Mouse (Mus musculus): Measurements from ENCODE around the gene Vash2. TPM values are rescaled to one million over a fixed set of nuclear protein-coding genes. Genes with fewer than 3 reads are reported as not detected.
"Not testable (repeated sequence)": the region's sequence is repeated elsewhere in the genome, so short reads cannot be mapped to it uniquely, and the experiment has no call there.

The Vash2 gene
- total RNA-seq (2021), result 0.48 and 0.49 TPM in 2 replicates
- long read RNA-seq, partial matches to known transcripts, result 0 of 1 reads
- long read RNA-seq, other reads (novel, unspliced or antisense), result 1 of 1 reads

DNA sequence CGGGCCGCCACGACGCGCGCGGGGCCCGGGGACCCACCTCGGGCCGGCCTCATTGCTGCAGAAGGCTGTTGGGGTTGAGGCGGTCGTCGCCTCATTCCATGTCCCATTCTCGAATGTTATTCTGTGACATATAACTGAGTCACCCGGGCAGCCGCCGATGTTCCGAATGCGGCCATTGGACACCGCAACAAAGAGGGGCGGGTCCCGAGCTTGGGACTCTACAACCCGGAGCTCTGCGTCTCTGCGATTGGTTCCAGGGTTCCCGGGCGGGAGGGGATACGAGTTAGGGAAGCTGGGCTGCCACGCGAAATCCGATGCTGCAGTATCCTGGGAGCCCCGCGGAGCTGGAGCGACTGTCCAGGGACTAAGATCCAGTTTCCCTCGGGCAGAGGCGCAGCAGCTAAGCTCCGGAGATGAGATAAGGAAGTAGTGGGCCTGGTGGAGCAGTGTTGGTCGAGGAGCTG is at the start of gene Vash2:
TSS of gene Vash2 (minus strand) at position 197 of the 464 bp plus-strand sequence.
- DNase-seq, result peak; percentile 88

DNA sequence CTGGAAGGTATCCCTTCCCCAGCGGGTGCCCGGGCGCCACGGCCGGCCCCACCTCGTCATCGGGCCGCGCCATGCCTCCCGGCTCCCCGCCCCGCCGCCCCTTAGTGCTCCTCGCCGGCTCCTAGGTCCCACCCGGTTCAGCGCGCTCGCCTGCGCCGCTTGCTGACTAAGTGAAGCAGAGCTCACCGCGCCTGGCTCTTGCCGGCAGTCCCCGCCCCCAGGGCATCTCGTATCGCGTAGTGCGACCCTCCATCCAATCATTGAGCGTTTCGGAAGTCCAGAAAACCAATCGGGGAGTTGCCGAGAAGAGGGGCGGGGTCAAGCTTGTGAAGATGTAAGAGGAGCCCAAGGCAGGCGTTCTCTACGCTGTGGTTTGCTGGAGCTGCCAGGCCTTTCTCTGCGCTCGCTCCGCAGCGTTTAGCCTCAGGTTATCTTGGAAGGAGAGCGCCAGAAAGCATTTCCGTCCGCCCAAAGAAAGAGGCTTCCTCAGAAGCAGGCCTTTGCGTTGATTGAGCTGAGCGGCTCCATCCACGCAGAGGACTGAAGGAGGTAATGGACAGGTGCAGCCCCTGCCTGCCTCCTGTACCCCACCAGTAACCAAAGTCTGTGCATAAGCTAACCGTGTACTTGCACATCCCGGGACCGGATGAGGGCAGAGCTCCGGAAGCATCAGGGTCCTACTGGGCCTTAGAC is 47.1 kb upstream of the Vash2 start, which contains the start of gene Flvcr1:
TSS of gene Flvcr1 (minus strand) at position 138 of the 693 bp plus-strand sequence.
- peak; percentile 98 for DNase-seq

DNA sequence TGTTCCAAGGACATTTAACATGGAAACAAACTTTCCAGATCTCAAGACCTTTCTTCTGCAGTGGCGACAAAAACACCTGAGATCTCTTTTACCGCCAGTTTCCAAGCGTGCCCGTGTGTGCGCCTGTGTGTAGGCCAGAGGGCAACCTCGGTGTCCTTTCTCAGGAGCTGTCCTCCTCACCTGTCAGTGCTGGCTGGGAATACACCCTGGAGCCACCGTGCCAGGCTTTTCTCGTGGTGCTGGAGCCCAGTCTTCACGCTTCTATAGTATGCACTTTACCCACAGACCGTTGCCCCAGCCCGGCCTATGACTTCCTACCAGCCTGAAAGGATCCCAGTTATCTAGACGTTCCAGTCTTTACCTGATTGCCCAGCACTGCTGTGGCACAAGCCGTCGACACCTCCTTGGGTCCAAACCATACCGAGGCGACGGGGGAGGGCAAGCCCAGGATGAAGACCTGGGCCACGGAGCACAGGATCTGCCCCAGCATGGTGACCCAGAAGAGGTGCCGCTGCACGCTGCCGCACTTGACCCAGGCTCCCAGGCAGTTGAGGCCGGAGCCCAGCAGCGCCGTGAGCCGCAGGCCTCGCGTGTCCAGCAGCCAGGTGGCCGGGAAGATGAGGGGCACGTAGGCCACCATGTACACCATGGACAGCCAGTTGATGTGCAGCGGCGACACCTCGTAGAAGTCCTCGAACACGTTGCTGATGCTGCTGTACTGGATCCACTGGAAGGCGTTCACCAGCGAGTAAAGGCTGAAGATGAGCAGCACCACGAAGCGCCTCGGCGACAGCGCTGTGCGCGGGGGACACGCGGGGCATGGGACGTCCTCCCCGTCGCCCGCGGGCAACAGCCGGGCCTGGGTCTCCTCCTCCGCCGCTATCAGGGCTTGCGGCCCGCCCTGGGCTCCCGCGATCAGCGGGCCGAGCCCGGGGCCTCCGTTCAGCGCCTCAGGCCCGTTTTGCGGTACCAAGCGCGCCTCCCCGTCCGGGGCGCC is 46.2 kb upstream of the Vash2 start:
- peak; percentile 36 for DNase-seq

DNA sequence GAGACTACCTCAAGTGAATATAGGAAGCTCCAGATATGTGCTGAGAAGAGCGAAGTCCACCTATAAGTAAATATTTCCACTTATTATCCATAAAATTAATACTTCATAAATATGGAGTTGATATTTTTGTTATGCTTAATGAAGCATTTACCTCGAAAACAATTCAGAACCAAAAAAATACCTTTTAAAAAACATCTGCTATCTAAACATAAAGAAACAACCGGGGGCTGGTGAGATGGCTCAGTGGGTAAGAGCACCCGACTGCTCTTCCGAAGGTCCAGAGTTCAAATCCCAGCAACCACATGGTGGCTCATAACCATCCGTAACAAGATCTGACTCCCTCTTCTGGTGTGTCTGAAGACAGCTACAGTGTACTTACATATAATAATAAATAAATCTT is 44.7 kb upstream of the Vash2 start:
- DNase-seq, result not testable (repeated sequence)

DNA sequence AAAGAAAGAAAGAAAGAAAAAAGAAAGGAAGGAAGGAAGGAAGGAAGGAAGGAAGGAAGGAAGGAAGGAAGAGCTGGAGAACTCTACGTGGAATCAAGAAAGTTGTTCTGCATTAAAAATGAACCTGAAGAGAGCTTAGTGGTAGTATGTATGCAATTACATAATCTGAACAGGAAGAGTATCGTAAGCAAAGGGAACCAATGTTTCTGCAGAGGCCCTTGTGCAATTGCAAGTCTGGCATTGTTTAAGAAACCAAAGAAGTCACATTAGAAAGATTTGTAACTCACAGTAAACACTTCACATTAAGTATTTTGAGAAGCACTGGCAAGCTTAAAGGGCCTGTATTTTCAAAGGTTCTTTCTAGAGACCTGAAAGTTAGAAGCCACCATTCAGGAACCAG is 44.0 kb upstream of the Vash2 start:
- no peak for DNase-seq

DNA sequence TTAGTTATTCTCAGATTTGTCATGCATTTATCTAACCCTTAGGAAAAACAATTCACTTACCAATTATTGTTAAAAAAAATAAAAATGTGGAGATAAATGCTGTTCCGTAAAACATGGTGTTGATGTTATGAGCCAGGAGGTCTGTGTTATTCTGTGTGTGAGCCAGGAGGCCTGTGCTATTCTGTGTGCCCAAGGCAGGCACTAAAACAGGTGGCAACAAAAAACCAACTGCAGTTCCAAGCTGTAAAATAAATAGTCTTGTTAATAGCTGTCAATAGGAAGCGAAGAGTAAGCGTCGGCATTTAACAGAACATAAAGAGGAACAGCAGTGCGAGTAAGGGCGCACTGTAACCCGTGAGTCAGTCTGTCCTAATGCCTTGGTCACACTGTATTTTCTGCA is 41.9 kb upstream of the Vash2 start:
- DNase-seq, result no peak

DNA sequence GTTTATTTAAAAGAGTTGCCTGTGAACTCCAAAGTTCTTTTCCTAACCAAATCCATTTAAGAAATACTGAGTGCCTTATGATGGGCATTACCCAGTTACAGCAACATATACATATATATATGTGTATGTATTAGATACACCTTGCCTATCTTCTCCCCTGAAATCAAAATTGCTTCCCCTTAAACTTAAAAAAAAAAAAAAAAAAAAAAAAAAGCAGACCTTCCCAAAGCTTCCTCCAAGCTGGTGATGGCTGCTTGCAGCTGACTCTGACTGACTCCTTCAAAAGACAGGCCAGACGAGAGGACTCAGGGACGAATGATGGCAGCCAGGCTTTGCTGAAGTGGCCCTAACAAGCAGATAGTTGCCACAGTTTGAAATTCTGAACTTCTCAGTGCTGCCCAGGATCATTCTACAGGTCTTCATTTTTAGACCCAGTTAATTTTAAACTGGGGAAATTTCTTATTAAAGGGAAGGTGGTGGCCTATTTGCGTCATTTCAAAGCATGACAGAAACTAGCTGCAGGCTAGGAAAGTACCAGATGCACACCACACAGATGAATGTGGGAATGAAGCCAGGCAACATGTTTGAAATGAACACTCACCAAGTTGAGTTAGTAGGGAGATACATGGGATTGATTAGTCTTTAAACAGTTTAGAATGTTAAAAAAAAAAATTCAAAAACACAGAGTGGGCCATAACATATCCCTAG is 41.3 kb upstream of the Vash2 start:
- no peak for DNase-seq

DNA sequence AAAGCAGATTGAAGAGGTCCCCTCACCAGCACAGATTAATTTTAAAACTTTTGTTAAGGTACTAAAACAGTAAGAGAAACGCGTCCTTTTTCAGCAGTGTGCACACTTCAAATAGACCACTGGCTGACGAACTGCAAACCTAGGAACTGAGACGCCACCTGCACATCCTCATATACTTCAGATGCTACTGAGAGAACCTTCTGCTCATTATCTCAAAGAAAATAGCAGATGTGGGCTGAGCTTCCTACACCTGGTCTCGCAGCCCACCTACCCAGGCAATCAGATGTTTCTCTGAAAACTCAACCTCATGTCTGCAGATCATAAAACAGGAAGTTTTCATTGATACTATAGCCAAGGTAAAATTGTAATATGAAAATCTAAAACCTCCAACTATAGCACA is 40.7 kb upstream of the Vash2 start:
- DNase-seq, result no peak

DNA sequence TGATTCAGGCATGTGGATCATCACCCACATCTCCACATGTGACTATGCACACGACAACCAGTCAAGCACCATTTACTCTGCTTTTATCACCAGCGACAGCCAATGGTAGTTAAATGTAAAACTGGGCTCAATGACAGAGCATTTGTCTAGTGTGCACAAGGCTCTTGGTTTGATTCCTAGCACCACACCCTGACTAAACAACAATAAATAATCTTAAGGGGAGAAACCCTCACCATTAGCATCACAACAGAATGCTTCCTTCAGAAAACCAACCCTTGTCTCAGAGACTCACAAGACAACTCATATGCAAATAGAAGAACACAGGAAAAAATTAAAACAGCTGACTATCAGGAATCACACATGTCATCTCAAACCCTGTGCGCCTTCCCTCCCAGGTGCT is 35.2 kb upstream of the Vash2 start:
- DNase-seq, result no peak

DNA sequence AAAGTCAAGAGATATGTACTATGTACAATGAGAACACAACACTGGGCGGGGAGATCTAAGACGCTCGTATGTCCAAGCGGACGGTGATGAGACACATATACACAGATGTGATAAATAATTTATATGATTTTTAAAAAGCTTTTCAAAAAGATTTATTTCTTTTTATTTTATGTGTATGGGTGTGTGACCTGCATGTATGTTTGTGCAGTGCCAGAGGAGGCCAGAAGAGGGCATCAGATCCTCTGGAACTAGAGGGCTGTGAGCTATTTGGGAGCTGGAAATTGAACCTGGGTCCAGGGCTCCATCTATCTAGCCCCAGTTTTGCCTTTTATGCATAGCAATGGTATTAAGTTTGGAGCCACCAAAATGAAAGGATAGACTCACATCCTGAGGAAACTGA is 29.6 kb upstream of the Vash2 start:
- no peak for DNase-seq

DNA sequence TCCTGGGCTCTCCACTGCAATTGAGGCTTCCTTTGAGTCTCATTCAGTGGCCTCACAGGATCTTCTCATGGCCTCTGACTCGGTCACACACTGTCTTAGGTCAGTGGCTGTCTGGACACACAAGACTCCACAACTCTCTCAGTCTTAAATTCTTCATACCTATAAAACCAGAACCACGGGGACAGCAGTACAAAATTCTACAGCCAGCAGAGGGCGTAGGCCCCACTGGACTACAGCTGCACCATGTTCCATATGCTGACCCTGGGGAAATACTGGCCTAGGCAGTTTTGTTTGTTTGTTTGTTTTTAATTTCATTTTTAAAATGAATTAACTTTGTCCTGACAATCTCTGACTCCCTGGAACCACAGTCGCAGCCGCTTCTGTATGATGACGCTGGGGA is 23.1 kb upstream of the Vash2 start:
- peak; percentile 31 for DNase-seq

DNA sequence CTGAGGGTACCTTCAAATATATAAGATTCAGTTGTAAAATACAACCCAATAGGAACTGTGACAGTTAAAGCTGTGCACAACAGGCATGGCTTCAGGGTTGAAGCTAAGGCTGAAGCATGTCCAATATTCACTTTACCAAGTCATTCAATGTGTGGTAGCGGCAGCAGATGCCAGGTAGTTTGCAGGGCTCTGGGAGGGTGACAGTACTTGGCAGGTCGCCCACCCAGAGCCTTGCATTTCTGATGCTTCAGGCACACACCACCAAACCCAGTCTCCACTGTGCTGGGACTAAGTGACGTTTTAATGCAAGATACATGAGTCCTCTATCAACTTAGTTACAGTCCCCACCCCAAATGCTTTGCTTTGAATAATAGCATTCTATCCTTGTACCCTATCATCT is 21.6 kb upstream of the Vash2 start:
- no peak for DNase-seq

DNA sequence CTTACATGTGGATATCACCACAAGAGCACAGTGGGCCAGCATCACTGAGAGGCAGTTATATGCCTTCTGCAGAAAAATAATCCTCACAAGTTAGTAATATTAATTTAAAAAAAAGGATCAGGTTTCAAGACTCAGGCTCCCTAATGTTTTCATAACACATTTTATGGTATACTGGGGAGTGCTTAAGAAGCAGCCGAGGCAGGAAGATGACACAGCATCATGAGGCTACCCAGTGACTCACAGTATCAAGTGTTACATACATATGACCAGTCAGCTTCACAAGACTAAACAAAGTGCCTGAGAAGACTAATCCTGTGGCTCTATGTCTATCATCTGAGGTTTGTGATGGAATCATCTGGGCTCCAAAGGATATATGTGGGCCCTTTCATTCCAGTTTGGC is 18.9 kb upstream of the Vash2 start:
- DNase-seq, result no peak

DNA sequence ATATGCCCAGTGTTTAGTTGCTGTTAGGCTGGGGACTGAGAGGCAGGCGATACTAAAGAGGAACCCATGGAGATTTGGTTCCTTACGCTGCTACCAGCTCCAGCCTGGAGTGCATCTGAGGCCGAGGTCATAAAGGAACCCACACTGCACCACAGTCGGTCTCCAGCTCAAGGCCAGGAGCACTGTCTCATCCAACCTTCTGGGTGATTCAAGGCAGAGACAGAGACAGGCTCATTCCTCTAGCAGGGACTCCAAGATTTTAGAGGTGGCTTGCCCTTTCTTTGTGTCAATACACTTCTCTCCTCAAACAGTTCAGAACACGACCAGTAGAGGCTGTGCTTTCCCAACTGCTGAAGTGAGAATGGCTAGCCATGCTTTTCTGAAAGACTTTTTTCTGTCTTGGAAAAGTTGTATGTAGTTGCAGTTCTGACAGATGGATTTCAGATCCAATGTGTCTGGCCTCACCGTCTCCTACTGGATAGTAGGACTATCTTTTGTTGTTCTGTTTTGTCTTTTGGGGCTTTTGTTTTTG is 17.3 kb upstream of the Vash2 start:
- DNase-seq, result no peak

DNA sequence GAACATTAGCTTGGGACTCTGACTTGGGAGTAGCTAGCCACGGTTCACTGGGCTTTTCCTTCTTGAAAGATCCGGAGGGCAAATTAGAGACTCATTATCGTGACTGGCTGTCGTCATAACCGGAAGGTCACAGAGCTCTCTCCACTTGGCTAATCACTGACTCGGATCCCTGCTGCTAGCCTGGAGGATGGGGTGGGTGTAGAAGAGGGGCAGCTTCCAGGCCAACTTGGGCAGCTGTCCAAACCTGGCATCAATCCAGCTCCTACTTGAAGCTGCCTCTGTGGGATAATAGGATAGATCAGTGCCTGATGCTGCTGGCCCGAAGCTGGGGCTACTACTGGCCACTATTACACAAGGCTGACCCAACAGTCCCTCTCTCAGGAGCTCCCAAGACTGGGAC is 16.5 kb upstream of the Vash2 start:
- peak; percentile 69 for DNase-seq

DNA sequence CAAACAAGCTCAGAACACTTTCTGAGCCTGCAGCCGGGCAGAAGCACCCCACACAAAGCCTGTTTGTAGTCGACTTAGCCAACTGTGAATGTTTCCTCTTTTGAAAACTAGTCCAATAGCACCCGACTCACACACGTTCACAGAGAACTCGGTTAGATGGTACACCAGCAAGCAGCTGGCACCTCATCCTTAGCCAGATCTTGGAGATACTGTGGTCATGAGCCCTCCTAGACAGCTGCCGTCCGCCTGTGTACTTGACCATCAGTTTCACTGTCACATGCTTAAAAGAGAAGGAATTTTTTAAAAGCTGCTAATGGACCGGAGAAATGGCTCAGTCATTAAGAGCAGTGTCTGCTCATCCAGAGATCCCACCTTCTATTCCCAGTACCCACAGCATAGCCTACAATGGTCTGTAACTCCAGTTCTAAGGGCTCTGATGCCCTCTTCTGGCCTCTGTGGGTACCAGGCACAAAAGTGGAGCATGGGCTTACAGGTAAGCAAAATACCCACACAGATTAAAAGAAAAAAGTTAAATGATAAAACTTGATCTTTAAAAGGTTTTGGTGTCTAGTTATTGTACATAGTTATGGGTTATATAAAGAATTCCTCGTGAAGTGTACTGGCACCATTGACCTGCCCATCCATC is 10.5 kb upstream of the Vash2 start:
- no peak for DNase-seq

DNA sequence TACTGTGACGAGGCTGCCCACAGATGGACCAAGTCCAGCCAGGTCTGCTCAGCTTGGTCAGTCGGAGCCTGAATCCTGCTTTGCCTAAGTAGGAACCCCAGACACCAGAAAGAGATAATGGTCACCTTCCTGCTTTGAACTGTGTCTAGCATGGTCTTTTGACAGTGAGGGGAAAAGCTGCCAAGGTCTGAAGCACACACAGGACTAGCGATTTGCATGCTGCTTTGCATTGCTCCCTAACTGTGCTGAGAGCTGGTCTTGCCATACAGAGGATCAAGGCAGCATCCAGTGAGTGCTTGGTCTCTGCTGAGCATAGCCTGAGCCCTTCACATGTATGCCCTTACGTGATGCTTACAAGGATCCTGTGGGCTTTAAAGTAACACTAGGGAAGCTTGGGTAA is 2.3 kb upstream of the Vash2 start:
- DNase-seq, result no peak

DNA sequence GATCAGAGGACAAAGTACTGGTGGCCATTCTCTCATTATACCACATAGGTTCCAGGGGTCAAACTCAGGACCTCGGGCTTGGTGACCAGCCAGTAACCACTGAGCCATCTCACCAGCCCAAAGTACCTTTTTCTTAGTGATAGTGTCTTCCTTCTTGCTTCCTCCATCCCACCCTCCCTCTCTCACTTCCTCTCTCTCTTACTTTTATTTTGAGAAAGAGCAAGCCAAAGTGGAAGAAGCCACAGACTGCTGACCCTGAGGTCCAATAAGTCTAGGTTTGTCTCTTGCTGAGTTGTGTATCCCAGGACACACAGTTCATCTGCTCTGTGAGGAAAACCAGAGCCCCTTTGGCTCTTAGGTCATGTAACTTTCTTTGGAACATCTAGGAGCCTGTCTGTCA is 1.4 kb upstream of the Vash2 start:
- no peak for DNase-seq

DNA sequence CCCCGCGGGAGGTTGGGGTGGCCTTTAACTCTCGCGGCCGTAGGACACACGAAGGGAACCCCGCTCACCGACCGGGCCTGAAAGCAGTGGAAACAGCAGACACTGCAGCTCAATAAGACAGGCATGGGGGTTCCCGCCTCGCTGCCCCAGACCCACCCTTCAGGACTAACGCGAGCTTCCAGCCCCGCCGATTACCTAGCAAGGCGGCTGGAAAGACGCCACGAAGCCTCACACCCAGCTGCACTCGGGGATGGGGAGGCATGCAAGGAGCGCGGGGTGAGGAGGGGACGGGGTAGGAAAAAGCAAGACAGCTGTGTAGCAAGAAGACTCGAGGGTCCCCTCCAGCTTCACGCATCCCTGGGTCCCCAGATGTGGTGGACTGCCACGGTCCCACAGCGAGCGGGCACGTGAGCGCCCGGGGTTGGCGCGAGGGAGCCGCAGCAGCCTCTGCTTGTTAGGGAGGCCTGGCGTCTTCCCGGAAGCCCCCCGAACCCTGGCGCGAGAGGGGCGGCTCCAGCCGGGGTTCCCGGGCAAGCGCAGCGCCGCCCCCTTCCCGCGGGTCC is 504 bp downstream of the Vash2 start:
- DNase-seq, result peak; percentile 11

DNA sequence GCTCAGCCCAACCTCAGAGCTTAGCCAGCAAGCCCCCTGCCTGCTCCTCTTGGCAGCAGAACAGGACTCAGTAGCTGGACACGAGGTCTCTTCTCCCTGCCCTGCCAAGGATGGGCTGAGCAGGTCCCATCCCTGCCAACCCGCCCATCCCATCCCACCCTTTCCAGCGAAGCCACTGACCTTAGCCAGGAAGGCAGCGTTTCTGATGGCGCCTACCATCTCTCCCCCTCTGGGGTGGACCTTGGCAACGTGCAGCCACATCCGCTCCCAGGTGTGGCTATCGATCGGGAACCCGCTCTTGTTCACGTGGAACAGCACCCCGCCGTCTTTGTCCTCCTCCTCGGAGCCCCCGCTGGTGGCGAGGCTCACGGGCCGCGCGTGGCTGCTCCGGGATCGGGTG is 1.1 kb downstream of the Vash2 start:
- DNase-seq, result no peak

DNA sequence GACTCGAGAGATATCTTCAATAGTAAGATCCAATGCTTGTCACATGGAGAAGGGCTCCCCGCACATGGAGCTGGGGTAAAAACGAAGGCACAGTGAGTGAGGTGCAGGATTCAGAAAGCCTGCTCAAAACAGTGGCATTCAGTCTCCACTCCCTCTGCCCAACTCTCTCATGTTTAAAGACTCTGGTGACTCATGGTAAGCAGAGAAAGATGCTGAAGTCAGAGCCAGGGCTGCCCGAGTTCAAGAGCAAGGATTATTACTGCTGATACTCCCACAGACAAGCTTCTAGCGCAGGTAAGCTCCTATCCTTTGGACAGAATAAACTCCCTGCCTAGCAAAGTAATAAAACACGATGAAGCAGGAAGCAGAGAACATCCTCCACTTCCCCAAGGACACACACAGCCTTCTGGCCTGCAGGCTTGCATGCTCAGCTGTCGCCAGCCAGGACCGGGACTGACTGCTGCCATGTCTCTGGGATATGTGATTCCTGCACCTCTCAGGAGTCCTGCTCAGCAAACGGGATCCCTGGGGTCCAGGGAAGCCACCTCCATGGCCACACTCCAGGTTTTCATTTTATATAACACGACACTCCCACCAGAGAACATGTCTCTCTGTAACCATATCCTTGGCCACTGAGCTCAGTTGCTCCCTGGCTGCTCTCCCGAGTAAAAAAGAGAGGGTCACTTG is 2.1 kb downstream of the Vash2 start:
- DNase-seq, result no peak

Measured in adrenal gland, postnatal 25 days (tissue).